Mouse (Mus musculus) thymus, adult 2 months (tissue): ENCODE results near the gene Dnmt3a. TPM values are rescaled to one million over a fixed set of nuclear protein-coding genes. Genes with fewer than 3 reads are reported as not detected.

Source experiments
- DNase-seq: peaks from one replicate; pipeline ENCODE4 v3.0.0; 2021
- H3K27ac ChIP-seq: fragments of 200-500 bp; 2 replicates; pipeline ENCODE4 v1.5.1; 2012; ENCODE audit warnings: low read length, control low read depth; ENCODE audit not compliant: control insufficient read depth, insufficient read depth
- H3K27me3 ChIP-seq: fragments of 200-500 bp; 2 replicates; pipeline ENCODE4 v1.6.1; 2012; ENCODE audit warnings: mild to moderate bottlenecking, low read length, moderate library complexity, mixed read lengths; ENCODE audit not compliant: control insufficient read depth, insufficient read depth
- H3K36me3 ChIP-seq: fragments of 200-500 bp; 2 replicates; pipeline ENCODE4 v1.6.1; 2012; ENCODE audit warnings: mild to moderate bottlenecking, low read length, moderate library complexity; ENCODE audit not compliant: control insufficient read depth, insufficient read depth
- H3K4me1 ChIP-seq: fragments of 200-500 bp; replicated peaks from 2 replicates; pipeline ENCODE4 v1.6.1; 2012; ENCODE audit warnings: low read length; ENCODE audit not compliant: control insufficient read depth, insufficient read depth
- H3K4me3 ChIP-seq: fragments of 200-500 bp; 2 replicates; pipeline ENCODE4 v1.5.1; 2012; ENCODE audit warnings: mild to moderate bottlenecking, low read length, control low read depth, moderate library complexity; ENCODE audit not compliant: control insufficient read depth, insufficient read depth
- CTCF ChIP-seq: fragments of 200-500 bp; IDR thresholded peaks from 2 replicates; pipeline ENCODE4 v1.5.1; 2012; ENCODE audit warnings: mild to moderate bottlenecking, control low read depth, low read length, moderate library complexity, borderline replicate concordance; ENCODE audit not compliant: control insufficient read depth, poor library complexity, insufficient read depth; ENCODE audit errors: extremely low read depth
- POLR2A ChIP-seq: fragments of 200-500 bp; IDR thresholded peaks from 2 replicates; pipeline ENCODE4 v1.6.1; 2012; ENCODE audit warnings: mild to moderate bottlenecking, low read length, control low read depth, moderate library complexity; ENCODE audit not compliant: control insufficient read depth, poor library complexity, insufficient read depth; ENCODE audit errors: extremely low read depth
- WGBS: fragments of 180-500 bp; shearing (Covaris S2); methylation state at CpG from one replicate; pipeline ENCODE4 v1.1.7; 2018; 5-methylcytosine and 5-hydroxymethylcytosine counted together
- polyA plus RNA-seq: library from polyadenylated mRNA; depleted of rRNA; stranded (reverse); fragments of >200 nt; gene quantifications from 2 replicates; pipeline ENCODE4 v1.2.3, GENCODE M21; 2012

The Dnmt3a gene
- polyA plus RNA-seq, 1 experiment, result 40.9 TPM

- Histone ChIP-seq H3K36me3 (no peaks in the 10 kb centered on the region), H3K27me3 (no peaks in the 10 kb centered on the region), H3K27ac (no peak overlapping the region), H3K4me3 (no peak overlapping the region), H3K4me1 (0 out of 2 replicates have a peak, but pooled peaks cover 4% of the 10 kb centered on the region)
- WGBS, result 95% methylated on average over 5 of the region's 5 CpGs
- no peak for TF ChIP-seq POLR2A
- no peak for TF ChIP-seq CTCF
- DNase-seq, result no peak
These were observed 11.8 kb downstream of the Dnmt3a start for GRCm38 (mm10) chr12:3817566-3817965.

GRCm38 (mm10) chr12:3819899-3820298 lies 14.1 kb downstream of the Dnmt3a start:
- peaks cover 22% of the 10 kb centered on the region for H3K4me1 ChIP-seq

GRCm38 (mm10) chr12:3823408-3823807 lies 17.6 kb downstream of the Dnmt3a start:
- no peak overlapping the region for H3K27ac ChIP-seq
- DNase-seq, result no peak
- WGBS, result 26% methylated on average over 5 of the region's 5 CpGs
- no peaks in the 10 kb centered on the region for H3K36me3 ChIP-seq
- H3K4me3 ChIP-seq, result no peak overlapping the region
- peaks cover 28% of the 10 kb centered on the region for H3K4me1 ChIP-seq
- TF ChIP-seq CTCF, result no peak
- TF ChIP-seq POLR2A, result no peak
- H3K27me3 ChIP-seq, result no peaks in the 10 kb centered on the region

More at GRCm38 (mm10) chr12:3819899-3820298, 14.1 kb downstream of the Dnmt3a start:
- TF ChIP-seq POLR2A (no peak), CTCF (no peak)
- Histone ChIP-seq H3K27ac (no peak overlapping the region), H3K27me3 (no peaks in the 10 kb centered on the region), H3K4me3 (no peak overlapping the region), H3K36me3 (no peaks in the 10 kb centered on the region)
- DNase-seq, result no peak
- 91% methylated on average over 4 of the region's 4 CpGs for WGBS

GRCm38 (mm10) chr12:3824906-3825713 lies 19.3 kb downstream of the Dnmt3a start:
- Histone ChIP-seq H3K4me3 (no peak overlapping the region), H3K36me3 (no peaks in the 10 kb centered on the region), H3K4me1 (peaks cover 28% of the 10 kb centered on the region), H3K27me3 (no peaks in the 10 kb centered on the region), H3K27ac (no peak overlapping the region)
- 76% methylated on average over 5 of the region's 5 CpGs for WGBS
- TF ChIP-seq CTCF, result no peak
- no peak for TF ChIP-seq POLR2A
- no peak for DNase-seq

GRCm38 (mm10) chr12:3825714-3826080 lies 19.9 kb downstream of the Dnmt3a start:
- Histone ChIP-seq H3K36me3 (no peaks in the 10 kb centered on the region), H3K27ac (no peak overlapping the region), H3K4me3 (no peak overlapping the region), H3K27me3 (no peaks in the 10 kb centered on the region), H3K4me1 (peaks cover 28% of the 10 kb centered on the region)
- no peak for DNase-seq
- WGBS, result 91% methylated on average over 12 of the region's 12 CpGs
- TF ChIP-seq CTCF (no peak), POLR2A (no peak)

- Histone ChIP-seq H3K4me3 (no peak overlapping the region), H3K36me3 (no peaks in the 10 kb centered on the region), H3K27me3 (no peaks in the 10 kb centered on the region), H3K27ac (no peak overlapping the region), H3K4me1 (peaks cover 33% of the 10 kb centered on the region)
- WGBS, result 89% methylated on average over 5 of the region's 5 CpGs
- no peak for DNase-seq
- TF ChIP-seq POLR2A (no peak), CTCF (no peak)
These were observed 22.0 kb downstream of the Dnmt3a start for GRCm38 (mm10) chr12:3827771-3828170.
